Mouse (Mus musculus): Measurements from ENCODE around the gene Lgals3bp.

The Lgals3bp gene

GRCm38 (mm10) chr11:118420261-118420660, 18.4 kb upstream of the Lgals3bp start:
- DNase-seq: no peak

- peak; percentile 99 for DNase-seq
These were observed 17.1 kb upstream of the Lgals3bp start, which contains the start of gene Cant1 for GRCm38 (mm10) chr11:118418834-118419504. TSS of gene Cant1 (minus strand) at chr11:118419086.

- no peak for DNase-seq
These were observed 16.5 kb upstream of the Lgals3bp start for GRCm38 (mm10) chr11:118418442-118418833.

GRCm38 (mm10) chr11:118417496-118417895, 15.6 kb upstream of the Lgals3bp start:
- no peak for DNase-seq

- DNase-seq: no peak
These were observed 14.2 kb upstream of the Lgals3bp start for GRCm38 (mm10) chr11:118416046-118416445.

- no peak for DNase-seq
These were observed 13.7 kb upstream of the Lgals3bp start for GRCm38 (mm10) chr11:118415630-118416029.

DNA sequence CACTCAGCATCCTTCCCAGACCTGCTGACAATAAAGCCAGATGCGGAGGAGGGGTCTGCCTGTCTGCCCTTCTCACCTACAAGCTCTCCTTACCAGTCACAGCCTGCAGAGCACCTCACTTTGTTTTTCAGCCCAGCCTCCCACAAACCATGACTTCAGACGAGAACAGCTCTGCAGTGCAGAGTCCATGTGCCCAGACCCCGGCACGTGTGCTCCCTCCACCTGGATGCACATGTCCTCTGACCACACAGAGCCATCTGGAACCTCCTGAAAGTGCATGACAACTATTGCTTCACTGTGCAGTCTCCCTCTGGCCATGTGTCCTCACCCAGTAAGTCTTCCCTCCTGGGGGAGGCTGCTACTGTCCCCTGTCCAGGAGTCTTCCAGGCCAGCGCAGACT, 12.4 kb upstream of the Lgals3bp start:
- no peak for DNase-seq

GRCm38 (mm10) chr11:118413055-118413454, 11.2 kb upstream of the Lgals3bp start:
- DNase-seq: peak; percentile 39

DNA sequence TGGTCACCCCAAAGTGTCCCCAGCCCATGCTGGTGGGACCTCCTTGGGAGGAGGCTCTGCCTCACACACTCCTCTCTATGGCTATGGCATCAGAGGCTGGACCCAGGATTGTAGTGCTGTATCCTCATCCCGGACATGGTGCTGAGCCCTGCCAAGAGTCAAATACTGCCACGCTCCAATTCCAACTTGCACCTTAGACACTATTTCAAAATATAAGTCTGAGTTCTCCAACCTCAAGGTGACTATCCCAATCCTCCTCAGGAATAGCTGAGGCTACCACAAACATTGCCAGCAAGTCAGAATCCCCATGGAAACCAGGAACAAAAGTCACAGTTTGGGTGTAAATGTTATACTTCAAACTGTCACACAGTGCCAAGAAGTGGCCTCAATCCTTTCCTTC, 10.7 kb upstream of the Lgals3bp start:
- no peak for DNase-seq

- no peak for DNase-seq
These were observed 9.4 kb upstream of the Lgals3bp start for GRCm38 (mm10) chr11:118411271-118411670.

- DNase-seq: no peak
These were observed 8.6 kb upstream of the Lgals3bp start for GRCm38 (mm10) chr11:118410479-118410878.

DNA sequence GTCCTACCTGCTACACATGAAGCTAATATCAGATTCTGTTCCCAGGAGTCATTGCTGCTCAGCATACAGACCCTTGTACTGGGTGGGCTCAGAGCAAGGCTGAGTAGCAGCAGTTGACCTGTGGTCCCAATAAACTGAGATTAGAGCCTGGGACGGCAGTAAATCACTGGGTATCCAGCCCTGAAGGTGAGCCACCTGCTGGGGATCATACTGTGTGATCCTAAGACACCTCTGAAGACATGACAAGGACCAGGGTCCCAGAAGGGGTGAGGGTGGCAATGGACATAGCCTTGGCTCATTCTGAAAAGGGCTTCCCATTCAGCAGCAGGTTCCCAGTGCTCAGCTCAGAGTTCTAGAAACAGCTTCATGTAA, 8.2 kb upstream of the Lgals3bp start:
- no peak for DNase-seq

- no peak for DNase-seq
These were observed 7.5 kb upstream of the Lgals3bp start for GRCm38 (mm10) chr11:118409106-118410072.

DNA sequence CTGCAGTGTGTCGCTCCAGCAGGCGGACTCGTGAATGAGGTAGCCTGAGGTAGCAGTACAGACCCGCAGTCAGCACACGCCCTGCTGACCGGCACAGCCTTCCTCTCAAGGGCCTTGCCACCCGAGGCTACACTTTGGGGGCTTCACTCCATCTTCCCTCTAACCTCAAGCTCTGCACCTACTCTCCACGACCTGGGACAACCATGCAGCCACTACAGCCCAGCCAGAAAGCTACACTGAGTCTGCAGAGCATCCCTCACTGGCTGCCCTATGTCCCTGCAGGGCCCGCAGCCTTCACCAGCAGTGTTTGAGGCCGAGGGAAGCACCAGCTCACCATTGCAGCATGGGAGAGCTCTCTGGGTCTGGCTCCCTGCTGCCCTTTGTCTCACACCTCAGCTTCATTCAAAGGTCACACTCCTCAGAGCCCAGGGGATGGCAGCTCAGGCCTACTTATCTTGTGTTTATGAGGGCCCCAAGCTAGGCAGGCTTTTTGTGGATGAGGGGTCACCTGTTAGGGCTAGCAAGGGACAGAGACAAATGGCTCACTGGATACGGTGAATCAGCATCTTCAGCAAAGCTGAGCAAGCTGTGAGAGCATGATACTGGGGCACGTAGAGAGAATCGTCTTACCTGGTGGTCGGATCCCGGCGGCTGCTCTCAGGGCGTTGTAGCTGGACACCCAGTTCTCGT, 6.3 kb upstream of the Lgals3bp start:
- DNase-seq: no peak

DNA sequence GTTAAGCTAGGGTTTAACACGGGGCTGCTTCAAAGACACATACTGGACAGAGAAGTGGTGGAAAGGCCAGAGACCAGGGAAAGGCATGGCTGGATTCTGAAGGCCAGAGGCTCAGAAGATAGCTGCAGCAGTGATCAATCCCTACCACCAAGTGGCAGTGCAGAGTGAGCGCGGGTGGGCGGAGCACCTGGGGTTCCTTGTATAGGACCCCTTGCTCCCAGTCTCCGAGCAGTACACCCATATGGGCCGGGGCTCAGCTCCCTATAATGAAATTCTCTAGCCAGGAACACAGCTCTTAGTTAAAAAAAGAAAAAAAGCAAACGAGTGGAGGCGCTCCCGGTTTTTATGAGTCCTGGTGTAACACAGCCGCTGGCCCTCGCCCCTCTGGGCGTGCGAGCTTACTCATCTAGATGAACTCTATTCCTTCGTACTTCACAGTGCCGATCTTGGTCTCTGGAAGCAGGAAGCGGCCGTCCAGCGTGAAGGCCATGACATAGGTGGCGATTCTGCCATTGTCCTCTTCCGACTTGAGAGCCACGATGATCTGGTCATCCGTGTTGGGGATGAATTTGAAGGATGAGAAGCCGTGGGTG, 5.5 kb upstream of the Lgals3bp start:
- no peak for DNase-seq

DNA sequence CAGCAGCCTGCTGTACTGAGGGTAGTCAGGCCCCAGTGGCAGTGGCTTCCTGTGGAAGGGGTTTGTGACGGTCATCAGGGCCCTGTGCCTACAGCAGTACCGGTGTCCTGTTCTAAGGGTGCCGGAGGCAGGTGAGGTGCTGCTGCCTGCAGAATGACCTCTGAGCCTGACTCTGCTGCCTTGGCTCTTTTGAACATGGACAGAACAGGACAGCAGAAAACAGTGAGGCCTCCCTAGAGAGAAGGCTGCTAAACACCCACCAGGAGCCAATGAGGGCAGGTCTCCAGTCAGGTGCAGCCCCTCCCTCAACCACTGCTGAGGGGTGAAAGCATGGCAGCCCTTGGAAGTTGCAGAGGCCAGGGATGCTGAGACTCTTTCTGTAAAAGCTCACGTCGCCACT, 4.6 kb upstream of the Lgals3bp start:
- DNase-seq: no peak

DNA sequence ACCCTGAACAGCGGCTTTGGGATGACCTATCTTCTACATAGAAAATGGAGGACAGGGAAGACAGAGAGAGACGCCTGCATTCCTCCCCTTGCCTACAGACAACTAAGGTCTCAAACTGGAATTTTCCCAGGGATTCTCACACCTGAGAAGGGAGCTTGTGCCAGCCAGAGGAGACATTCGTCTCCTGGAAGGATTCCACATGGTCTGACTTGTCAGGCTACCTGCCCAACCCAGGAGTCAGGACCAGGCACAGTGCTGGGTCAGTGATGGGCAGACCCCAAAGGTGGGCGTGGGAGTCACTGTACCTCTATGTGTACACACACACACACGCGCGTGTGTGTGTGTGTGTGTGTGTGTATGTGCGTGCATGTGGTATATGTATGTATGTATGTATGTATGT, 3.4 kb upstream of the Lgals3bp start:
- DNase-seq: no peak

- no peak for DNase-seq
These were observed 2.3 kb upstream of the Lgals3bp start for GRCm38 (mm10) chr11:118403951-118404899.

GRCm38 (mm10) chr11:118403183-118403582, 1.3 kb upstream of the Lgals3bp start:
- DNase-seq: no peak

DNA sequence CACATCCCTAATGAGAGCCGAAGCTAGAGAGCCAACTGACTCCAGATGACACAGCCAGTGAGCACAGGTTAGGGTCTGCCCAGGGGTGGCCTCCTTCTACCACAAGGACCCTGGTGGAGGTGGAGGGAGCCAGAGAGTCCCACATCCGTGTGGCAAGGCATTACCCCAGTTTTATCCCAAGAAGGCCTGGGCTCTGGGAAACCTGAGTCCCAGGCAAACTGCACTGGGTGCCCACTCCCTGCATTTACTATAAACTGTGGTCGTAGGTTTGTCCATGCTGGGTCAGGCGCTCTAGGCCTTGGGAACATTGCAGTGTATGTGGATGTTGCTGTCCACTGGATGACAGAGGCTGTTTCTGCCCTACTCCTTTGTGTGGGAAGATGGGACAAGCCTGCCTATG, 697 bp downstream of the Lgals3bp start:
- DNase-seq: no peak

DNA sequence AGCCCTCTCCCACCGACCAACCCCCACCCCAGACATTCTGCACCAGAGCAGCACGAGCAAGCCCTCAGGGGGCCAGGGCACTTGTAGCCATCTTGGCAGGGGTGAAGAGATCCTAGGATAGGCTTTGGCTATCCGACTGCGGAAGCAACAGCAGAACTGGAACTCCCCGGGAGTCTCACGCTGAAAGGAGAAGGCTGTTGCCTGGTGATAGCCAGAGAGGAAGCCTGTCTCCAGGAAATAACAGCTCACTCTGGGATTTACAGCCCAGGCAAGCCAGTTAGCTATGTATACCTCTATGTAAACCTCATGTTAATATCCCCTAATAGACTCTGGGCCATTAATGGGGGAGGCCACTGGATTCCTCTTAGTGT, 1.3 kb downstream of the Lgals3bp start:
- DNase-seq: no peak

All from right cerebral cortex, adult 18-20 months (tissue).